Mouse (Mus musculus): Measurements from ENCODE around the gene Pkdrej.

DNA sequence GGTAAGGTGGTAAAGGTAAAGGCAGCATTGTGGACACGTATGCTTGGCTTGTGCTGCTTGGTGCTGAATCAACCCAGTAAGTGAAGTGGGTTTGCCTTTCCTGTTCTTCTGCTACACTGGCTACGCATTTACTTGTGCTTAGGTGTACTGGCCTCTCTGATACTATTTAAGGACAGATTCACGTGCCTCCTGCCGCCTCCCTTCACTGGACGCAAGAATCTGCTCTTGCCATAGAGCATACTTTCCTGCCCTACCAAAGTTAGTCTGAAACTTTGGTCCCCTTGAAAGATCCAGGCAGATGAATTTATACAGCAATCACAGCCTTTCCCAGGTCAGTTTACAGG is 11.1 kb downstream of the Pkdrej start:
- TF ChIP-seq CTCF (IDR thresholded peaks at IDR 0.05; ENCODE audit: low read depth) (no peak), EP300 (IDR thresholded peaks at IDR 0.05; ENCODE audit: low read depth) (no peak)

Data from heart, postnatal 0 days (tissue).